Mouse (Mus musculus) embryo, embryonic 10 days (tissue): ENCODE measurements around the gene Surf1.
A peak's percentile ranks its signal among the peaks of the same experiment; 100 is the strongest.

Experiments
- DNase-seq: peaks from one replicate; pipeline ENCODE4 v3.0.0-alpha.2; 2015; ENCODE audit warnings: low spot score

Gene Surf1

GRCm38 (mm10) chr2:26921784-26922183 lies 5.5 kb upstream of the Surf1 start:
- DNase-seq, result no peak

GRCm38 (mm10) chr2:26920190-26920855 lies 4.0 kb upstream of the Surf1 start:
- DNase-seq, result no peak

- DNase-seq, result no peak
Observed at GRCm38 (mm10) chr2:26919684-26920083, 3.4 kb upstream of the Surf1 start.

GRCm38 (mm10) chr2:26916738-26917137 lies 408 bp upstream of the Surf1 start:
- DNase-seq, result no peak

DNA sequence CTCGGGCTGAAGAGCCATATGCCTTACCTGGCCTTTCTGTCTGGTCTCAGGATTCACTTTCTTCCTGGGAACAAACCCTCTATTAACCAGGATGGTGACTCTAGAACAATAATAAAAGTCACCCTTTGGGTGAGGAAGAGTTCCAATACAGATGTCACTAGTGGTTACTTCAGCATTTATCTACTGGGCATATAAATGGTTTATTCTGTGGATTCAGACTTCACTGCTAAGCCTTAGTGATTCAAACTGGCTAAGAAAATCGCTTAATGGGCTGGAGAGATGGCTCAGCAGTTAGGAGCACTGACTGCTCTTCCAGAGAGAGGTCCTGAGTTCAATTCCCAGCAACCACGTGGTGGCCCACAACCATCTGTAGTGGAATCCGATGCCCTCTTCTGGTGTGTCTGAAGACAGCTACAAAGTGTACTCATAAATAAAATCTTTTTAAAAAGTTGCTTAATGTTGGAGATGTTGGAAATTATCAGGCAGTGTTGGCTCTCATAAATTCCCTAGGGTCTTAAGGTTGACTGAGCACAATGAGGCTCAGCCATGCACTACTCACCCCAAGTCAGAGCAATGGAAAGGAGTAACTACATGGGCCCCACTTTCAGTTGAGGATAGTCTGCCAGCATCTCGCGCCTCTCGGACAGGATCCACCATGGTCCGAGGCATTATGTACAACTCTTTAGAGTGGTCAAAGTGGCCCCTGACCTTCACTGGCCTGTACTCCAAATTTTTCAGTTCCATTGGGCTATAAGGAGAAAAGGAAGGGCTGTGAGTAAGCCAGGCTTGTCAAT lies 2.0 kb downstream of the Surf1 start:
- DNase-seq, result no peak

- no peak for DNase-seq
Observed at GRCm38 (mm10) chr2:26913416-26914147, 2.7 kb downstream of the Surf1 start.

DNA sequence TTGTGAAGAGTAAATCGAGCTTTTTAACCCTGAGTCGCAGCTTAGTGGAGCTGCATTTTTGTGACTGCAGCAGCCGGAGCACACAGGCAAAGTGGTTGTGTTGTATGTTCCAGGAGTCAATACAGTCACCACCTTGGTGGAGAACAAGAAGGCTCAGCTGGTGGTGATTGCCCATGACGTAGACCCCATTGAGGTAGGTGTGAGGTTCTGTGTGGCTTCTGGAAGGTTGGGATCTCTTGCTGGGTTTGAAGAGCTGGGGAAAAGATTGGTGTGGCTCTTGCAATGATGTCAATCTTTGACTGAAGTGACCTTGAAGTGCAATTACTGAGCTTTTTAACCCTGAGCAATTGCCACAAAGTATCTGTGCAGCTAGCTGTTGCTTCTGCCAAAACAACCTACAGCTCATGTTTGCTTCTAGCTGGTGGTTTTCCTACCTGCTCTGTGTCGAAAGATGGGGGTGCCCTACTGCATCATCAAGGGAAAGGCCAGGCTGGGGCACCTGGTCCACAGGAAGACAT lies 4.0 kb downstream of the Surf1 start:
- DNase-seq, result no peak

GRCm38 (mm10) chr2:26910994-26911765 lies 5.2 kb downstream of the Surf1 start:
- DNase-seq, result peak; percentile 80

DNA sequence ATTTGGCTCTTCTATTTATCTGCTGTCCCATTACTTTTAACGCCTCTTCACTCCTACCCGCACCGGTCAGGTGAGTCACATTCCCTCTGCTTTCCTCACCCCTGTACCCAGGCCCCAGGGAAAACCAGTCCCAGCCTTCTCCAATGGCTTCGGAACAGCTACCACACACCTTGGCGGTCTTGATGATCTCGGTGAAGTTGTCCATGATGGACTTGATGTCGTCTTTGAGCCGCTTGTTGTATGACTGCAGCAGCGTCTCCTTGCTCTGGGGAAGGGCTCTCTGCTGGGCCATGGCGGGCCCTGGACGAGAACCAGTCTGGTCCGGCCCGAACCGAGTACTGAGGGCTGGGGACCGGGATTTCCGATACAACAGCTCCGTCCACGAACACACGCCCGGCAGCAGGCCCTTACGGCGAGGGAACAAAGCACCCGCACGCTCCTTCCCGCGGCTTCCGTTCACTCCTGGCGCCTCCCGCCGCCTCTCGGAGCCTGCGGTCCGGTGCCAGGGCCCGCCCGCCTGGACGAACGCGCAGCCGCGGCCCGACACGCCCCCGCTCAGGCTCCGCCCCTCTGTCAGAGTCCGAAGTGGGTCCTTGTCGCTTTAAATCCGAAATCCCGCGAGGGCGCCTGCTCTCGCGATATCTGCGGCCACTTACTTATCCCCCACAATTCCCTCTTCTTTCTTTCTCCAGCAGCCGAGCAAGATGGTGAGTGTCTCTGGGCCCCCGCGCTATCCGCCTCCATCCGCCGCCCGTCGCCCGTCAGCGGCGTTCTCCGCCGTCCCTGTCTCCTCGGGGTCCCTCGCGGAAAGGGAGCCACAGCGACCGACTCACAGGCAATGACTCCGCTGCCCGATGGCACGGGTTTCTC lies 6.0 kb downstream of the Surf1 start, which contains the start of the genes Med22 and Rpl7a:
Med22 (minus strand) TSS at position 554 of the 870 bp plus-strand sequence.
Rpl7a (plus strand) TSS at position 641 of the 870 bp plus-strand sequence.
- DNase-seq, result peak; percentile 97

DNA sequence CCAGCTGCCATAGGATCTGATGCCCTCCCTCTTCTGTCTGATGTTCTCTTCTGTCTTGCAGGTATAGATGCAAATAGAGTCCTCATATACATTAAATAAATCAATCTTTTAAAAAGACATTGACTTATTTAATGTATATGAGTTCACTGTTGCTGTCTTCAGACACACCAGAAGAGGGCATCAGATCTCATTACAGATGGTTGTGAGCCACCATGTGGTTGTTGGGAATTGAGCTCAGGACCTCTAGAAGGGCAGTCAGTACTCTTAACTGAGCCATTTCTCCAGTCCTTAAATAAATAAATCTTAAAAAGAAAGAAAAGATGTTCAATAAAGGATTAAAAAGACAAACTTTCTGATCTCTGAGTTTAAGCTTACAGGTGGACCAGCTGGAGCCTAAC lies 6.9 kb downstream of the Surf1 start:
- no peak for DNase-seq

- DNase-seq, result no peak
Observed at GRCm38 (mm10) chr2:26908710-26909386, 7.5 kb downstream of the Surf1 start.

- peak; percentile 66 for DNase-seq
Observed at GRCm38 (mm10) chr2:26907109-26907508, 9.2 kb downstream of the Surf1 start.

DNA sequence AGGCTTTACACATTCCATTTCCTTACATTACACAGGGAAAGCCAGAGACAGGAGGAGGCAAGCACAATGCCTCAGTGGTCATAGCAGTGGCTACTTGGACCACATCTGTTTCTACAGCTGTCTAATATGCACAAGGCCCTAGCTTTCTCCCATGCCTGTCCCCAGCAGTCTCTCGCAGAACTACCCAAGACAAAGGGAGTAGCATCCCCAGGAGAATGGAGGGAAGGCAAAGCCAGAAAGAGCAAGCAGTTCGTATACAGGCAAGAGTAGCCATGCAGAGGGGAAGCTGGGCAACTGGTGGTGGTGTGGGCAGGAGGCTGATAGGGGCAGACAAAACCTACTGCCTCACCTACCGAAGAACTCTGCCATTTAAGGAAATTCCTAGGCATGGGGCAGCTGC lies 9.9 kb downstream of the Surf1 start:
- DNase-seq, result no peak

DNA sequence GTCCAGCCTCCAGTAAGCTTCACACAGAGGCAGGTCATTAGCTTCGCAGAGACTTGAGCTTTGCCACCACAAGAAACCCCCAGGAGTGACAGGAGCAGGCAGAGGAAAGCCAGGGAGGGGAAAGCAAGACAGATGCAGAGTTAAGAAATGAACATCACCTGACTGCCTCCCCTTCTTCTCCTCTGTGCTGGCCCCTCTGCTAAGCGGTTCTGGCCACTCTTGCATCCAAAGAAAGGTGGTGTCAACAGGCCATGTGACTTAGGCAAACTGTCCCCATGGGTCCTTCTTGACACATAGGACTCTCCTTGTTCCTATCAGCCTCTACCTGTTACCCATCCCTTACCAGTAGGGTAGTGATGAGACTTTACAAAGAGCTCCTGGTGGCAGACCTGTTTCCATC lies 10.4 kb downstream of the Surf1 start:
- DNase-seq, result no peak

- DNase-seq, result no peak
Observed at GRCm38 (mm10) chr2:26903311-26903710, 13.0 kb downstream of the Surf1 start.

- DNase-seq, result peak; percentile 98
Observed at GRCm38 (mm10) chr2:26902467-26903220, 13.7 kb downstream of the Surf1 start, which contains the start of gene Surf6. TSS of gene Surf6 (minus strand) at chr2:26902879.

DNA sequence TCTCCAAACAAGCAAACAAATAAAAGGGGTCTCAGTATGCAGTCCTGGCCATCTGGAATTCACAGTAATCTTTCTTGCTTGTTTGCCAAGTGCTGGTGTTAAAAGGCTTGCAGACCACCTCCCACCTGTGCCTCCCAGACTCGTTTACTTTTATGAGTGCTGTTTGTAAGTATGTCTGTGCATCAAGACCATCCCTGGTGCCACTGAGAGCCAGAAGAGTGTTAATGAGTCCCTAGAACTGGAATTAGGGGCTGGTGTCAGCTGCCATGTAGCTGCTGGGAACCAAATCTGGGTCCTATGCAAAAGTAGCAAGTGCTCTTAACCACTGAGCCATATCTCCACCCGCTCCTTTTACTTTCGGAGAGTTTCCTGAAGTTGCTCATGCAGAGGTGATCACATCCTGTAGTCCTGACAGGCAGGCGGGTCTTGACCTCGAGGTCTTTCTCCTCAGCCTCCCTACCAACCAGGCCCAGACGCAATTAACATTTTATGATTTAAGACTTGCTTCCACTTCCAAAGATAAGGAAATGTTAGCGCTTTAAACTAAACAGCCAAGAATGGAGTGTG lies 14.4 kb downstream of the Surf1 start:
- DNase-seq, result no peak

DNA sequence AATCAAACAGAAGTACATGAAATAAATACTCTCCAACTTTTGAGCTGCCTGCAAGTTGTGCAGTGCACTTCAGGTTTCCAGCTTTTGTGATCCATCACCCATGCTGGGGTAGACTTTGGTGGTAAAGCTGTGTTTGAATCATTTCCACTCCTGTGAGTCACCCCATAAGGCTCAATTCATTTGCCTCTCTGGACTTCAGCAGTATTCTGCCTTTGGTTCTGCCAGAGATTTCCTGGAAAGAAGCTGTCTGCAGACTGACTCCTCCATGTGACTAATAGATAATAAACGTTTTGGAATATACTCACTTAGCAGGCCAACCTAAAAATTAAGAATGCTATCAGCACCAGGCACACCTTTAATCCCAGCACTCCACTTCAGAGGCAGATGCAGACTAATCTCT lies 15.6 kb downstream of the Surf1 start:
- no peak for DNase-seq

DNA sequence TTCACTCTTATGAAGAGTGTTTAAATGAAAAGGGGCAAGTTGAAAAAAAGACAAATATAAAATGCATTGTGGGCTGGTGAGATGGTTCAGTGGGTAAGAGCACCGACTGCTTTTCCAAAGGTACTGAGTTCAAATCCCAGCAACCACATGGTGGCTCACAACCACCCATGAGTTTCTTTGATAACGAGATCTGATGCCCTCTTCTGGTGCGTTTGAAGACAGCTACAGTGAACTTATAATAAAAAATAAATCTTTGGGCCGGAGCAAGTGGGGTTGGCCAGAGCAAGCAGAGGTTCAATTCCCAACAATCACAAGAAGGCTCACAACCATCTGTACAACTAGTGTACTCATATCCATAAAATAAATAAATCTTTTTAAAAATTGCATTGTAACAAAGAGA lies 20.4 kb downstream of the Surf1 start:
- no peak for DNase-seq
